In the genomic region with DNA sequence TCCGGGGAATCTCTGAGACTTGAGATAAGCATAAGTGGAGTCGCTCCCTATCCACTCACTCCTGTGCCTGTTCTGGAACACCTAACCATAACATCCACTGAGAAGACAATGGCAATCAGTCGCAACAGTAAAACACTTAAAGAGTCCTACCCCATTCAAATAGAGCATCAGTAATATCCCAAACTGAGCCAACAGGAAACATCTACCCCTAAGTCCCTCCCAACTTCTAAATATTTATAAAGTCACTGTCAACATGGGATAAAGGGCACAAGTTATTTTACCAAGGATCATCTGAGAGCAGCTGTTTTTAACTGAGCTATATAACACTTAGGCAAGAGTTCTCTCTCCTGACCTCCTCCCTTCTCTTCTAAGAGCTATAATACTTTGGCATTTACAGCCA, we compare ENCODE assay signal across 19 mouse cellular contexts. TPM values are rescaled to one million over a fixed set of nuclear protein-coding genes. Genes with fewer than 3 reads are reported as not detected.
DNase-seq lines count a peak whose midpoint lies in the region; ATAC-seq and TF ChIP-seq lines count a peak whose summit lies in the region.
"Had no signal": no experiment of that assay in that cellular context is flagged by ENCODE, and none has a peak within 500 bp of the region (broad histone marks: within the 10 kb centered on the region; RNA-seq: fewer than 3 reads in every experiment).

No protein-coding gene starts in this region.

- no peak for ATAC-seq in kidney, postnatal 0 days (replicated peaks; ENCODE audit: low FRiP score, low read depth)
- ATAC-seq: forebrain, embryonic 15.5 days had no signal

- no peaks in the 10 kb centered on the region for H3K36me3 ChIP-seq in kidney, postnatal 0 days (ENCODE audit: insufficient read depth, low read length)
- H3K36me3 ChIP-seq: embryonic facial prominence, embryonic 12.5 days; forebrain, embryonic 15.5 days; heart, embryonic 15.5 days; hindbrain, embryonic 13.5 days had no signal

- no peak for TF ChIP-seq CTCF in kidney, postnatal 0 days (IDR thresholded peaks at IDR 0.05; ENCODE audit: low read depth)
- no peak for TF ChIP-seq CTCF in lung, adult 2 months (IDR thresholded peaks at IDR 0.05; ENCODE audit: insufficient read depth, low read length)

- H3K4me3 ChIP-seq in kidney, postnatal 0 days (replicated peaks; ENCODE audit: low read depth, low read length), result no peak overlapping the region
- H3K4me3 ChIP-seq in lung, adult 2 months (replicated peaks; ENCODE audit: extremely low read depth, low read depth, low read length), result no peak overlapping the region
- H3K4me3 ChIP-seq: embryonic facial prominence, embryonic 12.5 days; forebrain, embryonic 15.5 days; heart, adult 2 months; heart, embryonic 15.5 days; hindbrain, embryonic 13.5 days had no signal

- no peaks in the 10 kb centered on the region for H3K27me3 ChIP-seq in kidney, postnatal 0 days (ENCODE audit: insufficient read depth, low read length)
- H3K27me3 ChIP-seq: embryonic facial prominence, embryonic 12.5 days; forebrain, embryonic 15.5 days; heart, embryonic 15.5 days; hindbrain, embryonic 13.5 days had no signal

- no peak overlapping the region for H3K27ac ChIP-seq in kidney, postnatal 0 days
- H3K27ac ChIP-seq: embryonic facial prominence, embryonic 12.5 days; forebrain, embryonic 15.5 days; heart, adult 2 months; hindbrain, embryonic 13.5 days had no signal

- no peak overlapping the region for H3K9ac ChIP-seq in kidney, postnatal 0 days (ENCODE audit: low read depth, low read length)
- H3K9ac ChIP-seq: embryonic facial prominence, embryonic 12.5 days; forebrain, embryonic 15.5 days; heart, embryonic 15.5 days; hindbrain, embryonic 13.5 days had no signal

- no peaks in the 10 kb centered on the region for H3K9me3 ChIP-seq in kidney, postnatal 0 days (replicated peaks; ENCODE audit: low read length)
- H3K9me3 ChIP-seq: embryonic facial prominence, embryonic 12.5 days; forebrain, embryonic 15.5 days; heart, embryonic 15.5 days; hindbrain, embryonic 13.5 days had no signal

- no peak for TF ChIP-seq POLR2A in lung, adult 2 months (IDR thresholded peaks at IDR 0.05; ENCODE audit: borderline replicate concordance, extremely low read depth, low read depth, low read length)

- WGBS in kidney, postnatal 0 days, result 75% methylated on average over 3 of the region's 3 CpGs
- WGBS in lung, adult 2 months, result 36% methylated on average over 3 of the region's 3 CpGs
- WGBS in large intestine, adult 2 months, result 30% methylated on average over 3 of the region's 3 CpGs

- DNase-seq in kidney, postnatal 0 days (ENCODE audit: low spot score), result peak; percentile 34
- no peak for DNase-seq in kidney, adult 18-20 months
- DNase-seq in lung, postnatal 10 days, result peak; percentile 39
- no peak for DNase-seq in lung, adult 2 months
- peak; percentile 33 for DNase-seq in large intestine, adult 2 months (ENCODE audit: low read depth, low spot score)
- DNase-seq in cerebellum, postnatal 10 days, result no peak
- no peak for DNase-seq in left cerebral cortex, adult 11 months (ENCODE audit: low spot score)
- DNase-seq: adrenal gland, adult 8-10 months; adrenal gland, postnatal 36 days; cerebellum, adult 2 months; cerebellum, postnatal 25 days; gastrocnemius, postnatal 14 days; heart, adult 2 months; heart, postnatal 14 days had no signal

- H3K4me2 ChIP-seq in kidney, postnatal 0 days (ENCODE audit: low read length), result no peak overlapping the region
- H3K4me2 ChIP-seq: embryonic facial prominence, embryonic 12.5 days; forebrain, embryonic 15.5 days; heart, embryonic 11.5 days; heart, embryonic 15.5 days; hindbrain, embryonic 13.5 days had no signal

- no peaks in the 10 kb centered on the region for H3K4me1 ChIP-seq in kidney, postnatal 0 days (replicated peaks; ENCODE audit: insufficient read depth, low read length)
- H3K4me1 ChIP-seq in lung, adult 2 months (ENCODE audit: control insufficient read depth, insufficient read depth, low read length), result peaks cover 18% of the 10 kb centered on the region
- H3K4me1 ChIP-seq: forebrain, embryonic 15.5 days had no signal

RNA-seq across cellular contexts. Expression of a gene that starts 23.9 kb away (rescaled TPM):
- polyA plus RNA-seq in kidney, postnatal 0 days (2015; fragmentation: Nextera tagmentation; extraction: Ambion mirVana), result 41.0 and 45.0 TPM in 2 replicates
- 118 and 137 TPM in 2 replicates for polyA plus RNA-seq in lung, adult 2 months (2012; rRNA removed)
- 80.1 and 120 TPM in 2 replicates for polyA plus RNA-seq in large intestine, adult 2 months (2012; rRNA removed)

RNA-seq across cellular contexts. Expression of a gene that starts 51.8 kb away (rescaled TPM):
- polyA plus RNA-seq in kidney, postnatal 0 days (2015; fragmentation: Nextera tagmentation; extraction: Ambion mirVana), result 31.1 and 34.3 TPM in 2 replicates
- polyA plus RNA-seq in lung, adult 2 months (2012; rRNA removed), result 16.4 and 17.1 TPM in 2 replicates
- 3.2 and 8.3 TPM in 2 replicates for polyA plus RNA-seq in large intestine, adult 2 months (2012; rRNA removed)

Comparison
In these comparisons a context has a peak if more than half of its experiments do, and no peak if none do; other contexts are left out.
1. DNase-seq: peak in kidney, postnatal 0 days (single experiment), lung, postnatal 10 days (single experiment) and large intestine, adult 2 months (single experiment); none in kidney, adult 18-20 months (single experiment), lung, adult 2 months (single experiment), cerebellum, postnatal 10 days (0 of 2) and left cerebral cortex, adult 11 months (single experiment).